Mouse (Mus musculus): Measurements from ENCODE around the gene Ankar.

DNA sequence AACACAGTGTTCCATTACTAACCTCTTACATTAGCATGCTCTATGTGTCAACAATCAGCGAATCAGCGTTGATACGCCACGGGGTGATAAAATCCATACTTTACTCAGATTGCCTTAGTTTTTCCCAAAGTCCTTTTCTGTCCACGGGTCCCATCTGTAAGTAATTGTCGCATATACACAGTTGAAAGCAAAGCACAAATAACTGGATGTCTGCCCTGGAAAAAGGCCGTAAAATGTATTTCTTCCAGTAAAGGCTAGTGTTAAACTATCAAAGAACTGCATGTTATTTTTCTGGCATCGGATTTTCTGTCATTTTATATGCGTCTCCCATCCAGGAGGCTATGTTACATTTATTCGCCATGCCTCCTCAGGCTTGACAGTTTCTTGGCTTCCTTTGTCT, 29.7 kb upstream of the Ankar start:
- TF ChIP-seq CTCF (IDR thresholded peaks at IDR 0.05; ENCODE audit: control insufficient read depth, insufficient read depth, insufficient replicate concordance, low read depth, low read length) (no peak), POLR2A (IDR thresholded peaks at IDR 0.05; ENCODE audit: control insufficient read depth, low read depth, low read length) (no peak)

All from testis, adult 2 months (tissue).